Mouse (Mus musculus) ES-E14 (cell line): ENCODE results near the gene Nr2c1.

Experiments used
- CHD2 ChIP-seq: IDR thresholded peaks from 2 replicates; pipeline ENCODE4 v1.6.1; 2014; ENCODE audit warnings: mild to moderate bottlenecking, low read depth, low read length, inconsistent platforms
- HCFC1 ChIP-seq: IDR thresholded peaks from 2 replicates; pipeline ENCODE4 v1.6.1; 2012; ENCODE audit warnings: low read length, inconsistent platforms, borderline replicate concordance; ENCODE audit not compliant: insufficient read depth
- ZC3H11A ChIP-seq: IDR thresholded peaks from 2 replicates; pipeline ENCODE4 v1.6.1; 2012; ENCODE audit warnings: low read depth, mild to moderate bottlenecking, inconsistent platforms, low read length, borderline replicate concordance
- ZNF384 ChIP-seq: IDR thresholded peaks from 2 replicates; pipeline ENCODE4 v1.6.1; 2012; ENCODE audit warnings: low read depth, low read length, inconsistent platforms

- TF ChIP-seq ZNF384 = no peak
- TF ChIP-seq ZC3H11A = no peak
- no peak for TF ChIP-seq HCFC1
- TF ChIP-seq CHD2 = no peak
Measured at GRCm38 (mm10) chr10:94164104-94164845, 16.5 kb downstream of the Nr2c1 start.
